Mouse (Mus musculus) embryonic facial prominence, embryonic 14.5 days (tissue): ENCODE results near the gene Adcyap1r1. TPM values are rescaled to one million over a fixed set of nuclear protein-coding genes. Genes with fewer than 3 reads are reported as not detected.

ENCODE experiments used
- ATAC-seq: fragments of 200-750 bp; cut with Nextera tagmentation; 2 replicates; pipeline ENCODE4 v1.8.0; 2017; ENCODE audit warnings: low read depth, moderate number of reproducible peaks, moderate TSS enrichment
- DNase-seq: peaks from one replicate; pipeline ENCODE4 v3.0.0-alpha.2; 2015; ENCODE audit warnings: low spot score
- H3K27ac ChIP-seq: fragments of 300-500 bp; sonication (generic); replicated peaks from 2 replicates; pipeline ENCODE4 v1.5.1; 2014; ENCODE audit warnings: low read depth, mild to moderate bottlenecking, low read length, moderate library complexity
- H3K27me3 ChIP-seq: fragments of 300-500 bp; sonication (generic); replicated peaks from 2 replicates; pipeline ENCODE4 v1.6.1; 2014; ENCODE audit warnings: low read length; ENCODE audit not compliant: control insufficient read depth, insufficient read depth
- H3K36me3 ChIP-seq: fragments of 300-500 bp; sonication (generic); 2 replicates; pipeline ENCODE4 v1.6.1; 2014; ENCODE audit warnings: low read length, mixed read lengths; ENCODE audit not compliant: control insufficient read depth, insufficient read depth
- H3K4me1 ChIP-seq: fragments of 300-500 bp; sonication (generic); 2 replicates; pipeline ENCODE4 v1.6.1; 2014; ENCODE audit warnings: antibody characterized with exemption, low read length; ENCODE audit not compliant: control insufficient read depth, insufficient read depth
- H3K4me2 ChIP-seq: fragments of 300-500 bp; sonication (generic); 2 replicates; pipeline ENCODE4 v1.6.1; 2014; ENCODE audit warnings: low read depth, mild to moderate bottlenecking, low read length, moderate library complexity, mixed read lengths
- H3K4me3 ChIP-seq: fragments of 300-500 bp; sonication (generic); 2 replicates; pipeline ENCODE4 v1.5.1; 2014; ENCODE audit warnings: low read depth, mild to moderate bottlenecking, low read length
- H3K9ac ChIP-seq: fragments of 300-500 bp; sonication (generic); 2 replicates; pipeline ENCODE4 v1.6.1; 2014; ENCODE audit warnings: low read depth, mild to moderate bottlenecking, low read length, moderate library complexity, mixed read lengths
- H3K9me3 ChIP-seq: fragments of 300-500 bp; sonication (generic); 2 replicates; pipeline ENCODE4 v1.6.1; 2016; ENCODE audit warnings: low read length; ENCODE audit not compliant: control insufficient read depth
- WGBS: fragments of 180-500 bp; shearing (Covaris S2); extraction: QIAGEN DNeasy Blood & Tissue Kit; methylation state at CpG from one replicate; pipeline ENCODE4 v1.1.7; 2014; 5-methylcytosine and 5-hydroxymethylcytosine counted together
- polyA plus RNA-seq: library from polyadenylated mRNA; unstranded; fragments of >200 nt; fragmentation: Nextera tagmentation; extraction: Ambion mirVana; gene quantifications from 2 replicates; pipeline ENCODE4 v1.2.1, GENCODE M21; 2014

Gene Adcyap1r1
- polyA plus RNA-seq, 1 experiment from 2014 or later: 5.1 TPM

- H3K4me2 ChIP-seq: no peak overlapping the region
- DNase-seq: no peak
- H3K4me1 ChIP-seq: no peaks in the 10 kb centered on the region
- H3K27me3 ChIP-seq: no peaks in the 10 kb centered on the region
- no peaks in the 10 kb centered on the region for H3K36me3 ChIP-seq
- H3K9me3 ChIP-seq: no peaks in the 10 kb centered on the region
- 40% methylated on average over 2 of the region's 2 CpGs for WGBS
- H3K9ac ChIP-seq: no peak overlapping the region
- no peak for ATAC-seq
- no peak overlapping the region for H3K4me3 ChIP-seq
- no peak overlapping the region for H3K27ac ChIP-seq
These were observed 32.9 kb upstream of the Adcyap1r1 start for GRCm38 (mm10) chr6:55418746-55419410.

GRCm38 (mm10) chr6:55420411-55420810 is 31.4 kb upstream of the Adcyap1r1 start:
- ATAC-seq (no peak), DNase-seq (no peak)
- 69% methylated on average over 3 of the region's 3 CpGs for WGBS
- no peak overlapping the region for H3K27ac ChIP-seq
- no peaks in the 10 kb centered on the region for H3K36me3 ChIP-seq
- H3K4me1 ChIP-seq: no peaks in the 10 kb centered on the region
- no peak overlapping the region for H3K4me3 ChIP-seq
- no peak overlapping the region for H3K4me2 ChIP-seq
- H3K27me3 ChIP-seq: no peaks in the 10 kb centered on the region
- no peak overlapping the region for H3K9ac ChIP-seq
- no peaks in the 10 kb centered on the region for H3K9me3 ChIP-seq

DNA sequence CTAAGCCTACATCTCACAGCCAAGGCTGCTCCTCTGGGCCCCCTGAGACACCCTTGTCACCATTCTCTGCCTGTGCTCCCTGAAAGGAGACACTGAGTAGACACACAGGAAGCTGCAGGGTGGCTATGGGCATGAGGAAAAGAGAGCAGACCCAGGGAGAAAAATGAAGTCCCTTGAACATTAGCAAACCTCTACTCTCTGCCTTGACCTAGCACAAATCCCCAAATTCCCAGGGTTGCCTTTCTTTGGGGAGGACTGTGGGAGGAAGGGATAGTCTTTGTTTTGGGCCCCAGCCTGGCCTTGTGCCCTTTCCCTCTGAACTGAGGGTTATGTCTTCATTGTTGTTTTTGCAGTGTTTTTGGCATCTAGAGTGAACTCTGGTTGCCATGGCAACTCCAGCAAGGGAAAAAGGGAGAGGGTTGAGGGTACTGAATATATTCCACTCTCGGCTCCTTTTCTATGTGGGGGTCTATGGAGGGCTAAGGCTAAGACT is 30.9 kb upstream of the Adcyap1r1 start:
- H3K9ac ChIP-seq: no peak overlapping the region
- H3K9me3 ChIP-seq: no peaks in the 10 kb centered on the region
- no peaks in the 10 kb centered on the region for H3K27me3 ChIP-seq
- H3K27ac ChIP-seq: no peak overlapping the region
- no peaks in the 10 kb centered on the region for H3K4me1 ChIP-seq
- DNase-seq: peak; percentile 17
- no peaks in the 10 kb centered on the region for H3K36me3 ChIP-seq
- H3K4me2 ChIP-seq: no peak overlapping the region
- H3K4me3 ChIP-seq: no peak overlapping the region
- 36% methylated on average over 1 of the region's 1 CpGs for WGBS
- no peak for ATAC-seq

GRCm38 (mm10) chr6:55432121-55432520 is 19.7 kb upstream of the Adcyap1r1 start:
- Histone ChIP-seq H3K4me3 (no peak overlapping the region), H3K4me1 (peaks cover 8% of the 10 kb centered on the region; the same call in 1 of the 2 replicates), H3K4me2 (no peak overlapping the region), H3K27ac (no peak overlapping the region), H3K9me3 (no peaks in the 10 kb centered on the region), H3K9ac (no peak overlapping the region), H3K27me3 (no peaks in the 10 kb centered on the region), H3K36me3 (no peaks in the 10 kb centered on the region)
- DNase-seq (no peak), ATAC-seq (no peak)

DNA sequence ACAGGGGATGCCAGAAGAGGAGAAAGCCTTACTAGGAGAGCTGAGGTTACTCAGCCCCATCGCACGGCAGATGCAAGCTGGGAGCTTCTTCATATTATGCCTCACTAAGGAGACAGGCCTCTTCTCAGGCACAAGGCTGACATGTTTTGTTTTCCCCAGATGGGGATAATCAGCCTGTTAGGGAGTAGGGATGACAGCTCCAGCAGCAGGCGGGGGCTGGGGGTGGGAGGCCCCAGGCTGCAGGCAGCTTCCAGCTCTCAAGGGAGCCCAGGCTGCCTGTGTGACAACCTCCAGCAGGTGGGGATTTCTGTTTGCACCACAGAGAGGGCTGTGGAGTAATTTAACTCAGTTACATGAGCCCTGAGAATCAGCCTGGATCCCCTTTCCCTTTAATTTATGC is 17.4 kb upstream of the Adcyap1r1 start:
- H3K4me3 ChIP-seq: no peak overlapping the region
- 0 out of 2 replicates have a peak overlapping the region, but pooled peaks have one; percentile 6 for H3K9ac ChIP-seq
- H3K9me3 ChIP-seq: no peaks in the 10 kb centered on the region
- ATAC-seq (peak; percentile 85), DNase-seq (peak; percentile 87)
- no peak overlapping the region for H3K4me2 ChIP-seq
- H3K27ac ChIP-seq: no peak overlapping the region
- no peaks in the 10 kb centered on the region for H3K36me3 ChIP-seq
- H3K4me1 ChIP-seq: peaks cover 8% of the 10 kb centered on the region; the same call in 1 of the 2 replicates
- H3K27me3 ChIP-seq: no peaks in the 10 kb centered on the region
- WGBS: 0% methylated on average over 2 of the region's 3 CpGs

DNA sequence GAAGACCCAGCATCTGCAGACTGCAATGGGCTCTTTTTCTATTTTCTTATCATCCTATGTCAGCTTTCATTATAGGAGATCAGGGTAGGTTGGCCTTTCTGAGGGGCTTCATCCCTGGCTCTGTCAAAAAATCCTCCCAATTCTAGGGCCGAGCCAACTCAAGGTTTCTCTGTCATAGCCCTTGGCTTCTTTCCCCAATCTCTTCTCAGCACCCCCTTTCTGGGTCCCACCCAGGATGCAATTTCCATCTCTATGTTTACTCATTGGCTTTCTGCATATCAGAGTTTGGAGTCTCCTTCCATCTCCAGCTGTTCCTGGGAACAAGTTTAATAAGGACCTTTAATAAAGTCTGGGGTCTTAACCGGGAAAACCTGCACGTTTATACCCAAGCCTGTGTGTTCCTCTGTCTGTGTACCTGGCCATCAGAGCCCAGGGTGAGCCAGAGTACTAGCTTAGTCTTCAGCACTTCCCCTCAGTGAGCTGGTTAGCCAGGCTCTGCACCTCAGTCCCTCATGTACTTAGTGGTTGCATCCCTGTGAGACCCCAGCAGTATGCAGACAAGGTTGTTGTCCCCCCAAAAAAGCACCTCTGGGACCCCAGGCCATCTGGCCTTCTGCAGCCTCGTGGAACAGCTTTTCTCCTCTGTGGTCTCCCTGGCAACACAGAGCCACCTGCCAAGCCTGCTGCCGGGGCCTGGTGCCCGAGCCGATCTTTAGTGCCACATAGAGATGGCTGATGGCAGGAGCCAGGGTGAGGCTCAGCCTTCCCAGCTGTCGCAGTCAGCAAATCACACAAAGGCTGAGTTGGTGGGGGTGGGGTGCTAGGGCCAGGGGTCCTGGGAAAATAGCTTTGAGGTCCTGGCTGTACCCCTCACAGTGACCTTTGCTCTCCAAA is 16.3 kb upstream of the Adcyap1r1 start:
- peak; percentile 74 for ATAC-seq
- WGBS: 61% methylated on average over 8 of the region's 8 CpGs
- Histone ChIP-seq H3K9ac (no peak overlapping the region), H3K4me1 (peaks cover 8% of the 10 kb centered on the region; the same call in 1 of the 2 replicates), H3K4me3 (no peak overlapping the region), H3K9me3 (no peaks in the 10 kb centered on the region), H3K27ac (no peak overlapping the region), H3K4me2 (no peak overlapping the region), H3K27me3 (no peaks in the 10 kb centered on the region), H3K36me3 (no peaks in the 10 kb centered on the region)
- peak; percentile 56 for DNase-seq

GRCm38 (mm10) chr6:55437919-55438318 is 13.9 kb upstream of the Adcyap1r1 start:
- H3K4me3 ChIP-seq: no peak overlapping the region
- no peaks in the 10 kb centered on the region for H3K27me3 ChIP-seq
- no peak overlapping the region for H3K27ac ChIP-seq
- H3K36me3 ChIP-seq: no peaks in the 10 kb centered on the region
- H3K9me3 ChIP-seq: no peaks in the 10 kb centered on the region
- WGBS: 44% methylated on average over 3 of the region's 3 CpGs
- H3K4me2 ChIP-seq: no peak overlapping the region
- peaks cover 8% of the 10 kb centered on the region; the same call in 1 of the 2 replicates for H3K4me1 ChIP-seq
- DNase-seq (no peak), ATAC-seq (no peak)
- H3K9ac ChIP-seq: no peak overlapping the region

GRCm38 (mm10) chr6:55438837-55439236 is 12.9 kb upstream of the Adcyap1r1 start:
- Histone ChIP-seq H3K27me3 (no peaks in the 10 kb centered on the region), H3K9me3 (no peaks in the 10 kb centered on the region), H3K36me3 (no peaks in the 10 kb centered on the region), H3K4me2 (no peak overlapping the region), H3K4me3 (no peak overlapping the region), H3K4me1 (peaks cover 8% of the 10 kb centered on the region; the same call in 1 of the 2 replicates), H3K27ac (no peak overlapping the region), H3K9ac (no peak overlapping the region)
- DNase-seq: no peak
- ATAC-seq: no peak
- 51% methylated on average over 2 of the region's 2 CpGs for WGBS
